Mouse (Mus musculus): ENCODE data around the gene Kif16b.

- TF ChIP-seq ZNF384 (IDR thresholded peaks at IDR 0.05; ENCODE audit: low read depth, low read length) (no peak), ZC3H11A (IDR thresholded peaks at IDR 0.05; ENCODE audit: borderline replicate concordance, low read depth, low read length) (no peak), MAFK (IDR thresholded peaks at IDR 0.05; ENCODE audit: insufficient read depth, low read depth, low read length) (no peak), HCFC1 (IDR thresholded peaks at IDR 0.05; ENCODE audit: borderline replicate concordance, insufficient read depth, low read length) (no peak), CHD2 (IDR thresholded peaks at IDR 0.05; ENCODE audit: low read depth, low read length) (no peak)
These were observed 29.1 kb upstream of the Kif16b start for GRCm38 (mm10) chr2:142930445-142930844.
